8 mouse cellular contexts compared by ENCODE assay signal in the genomic region with DNA sequence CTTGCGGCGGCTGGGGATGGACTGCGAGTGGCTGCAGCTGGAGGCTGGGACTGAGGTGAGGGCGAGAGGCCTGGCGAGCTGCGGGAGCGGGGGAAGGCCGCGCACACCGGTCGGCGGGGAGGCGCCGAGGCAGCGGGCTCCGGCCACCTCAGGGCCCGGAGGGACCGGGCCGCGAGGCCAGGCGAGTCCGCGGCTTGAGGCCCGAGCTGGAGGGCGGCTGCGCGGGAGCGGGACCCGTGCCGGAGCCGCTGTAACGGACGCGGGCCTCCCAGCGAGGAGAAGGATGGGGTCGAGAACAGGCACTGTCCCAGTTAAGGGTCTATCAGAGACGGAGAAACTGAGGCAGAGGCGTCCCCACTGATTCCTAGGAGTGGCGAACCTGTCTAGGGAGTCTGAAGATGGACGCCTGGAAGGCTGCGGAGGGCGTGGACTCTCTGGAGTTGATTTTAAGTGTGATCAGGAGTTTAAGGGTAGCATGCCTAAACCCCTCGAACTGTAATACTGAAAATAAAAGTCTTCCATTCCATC. TPM values are rescaled to one million over a fixed set of nuclear protein-coding genes. Genes with fewer than 3 reads are reported as not detected.
DNase-seq lines count a peak whose midpoint lies in the region; ATAC-seq and TF ChIP-seq lines count a peak whose summit lies in the region.

No protein-coding gene starts in this region.

- no peak; the same call in 1 of the 2 replicates for ATAC-seq in megakaryocyte, adult 5-6 weeks (ENCODE audit: poor library complexity, severe bottlenecking)
- ATAC-seq in hindbrain, embryonic 13.5 days (ENCODE audit: low FRiP score) = peak; percentile 38; the same call in 1 of the 2 replicates
- ATAC-seq in midbrain, embryonic 11.5 days (ENCODE audit: low FRiP score) = peak; percentile 78

- 0 out of 2 replicates have a peak overlapping the region, but pooled peaks have one; percentile 46 for H3K27ac ChIP-seq in cortical plate, adult 2 months (ENCODE audit: insufficient read depth, low read length)
- H3K27ac ChIP-seq in hindbrain, embryonic 13.5 days = peak overlapping the region; percentile 95
- H3K27ac ChIP-seq in midbrain, embryonic 11.5 days (ENCODE audit: low read depth, low read length) = peak overlapping the region; percentile 95

- WGBS in hindbrain, embryonic 13.5 days = under 1% methylated on average over 41 of the region's 43 CpGs
- under 1% methylated on average over 41 of the region's 43 CpGs for WGBS in midbrain, embryonic 11.5 days

- no peak for TF ChIP-seq CTCF in cortical plate, adult 2 months (IDR thresholded peaks at IDR 0.05; ENCODE audit: extremely low read depth, insufficient read depth, low read length)

- no peak for DNase-seq in midbrain, embryonic 11.5 days (ENCODE audit: low spot score, missing footprints)
- no peak for DNase-seq in adrenal gland, postnatal 14 days
- DNase-seq in right cerebral cortex, adult 18-20 months = no peak
- DNase-seq in right cerebral cortex, postnatal 25 days = no peak

- peaks cover 56% of the 10 kb centered on the region for H3K4me1 ChIP-seq in megakaryocyte, embryonic 14.5 days
- H3K4me1 ChIP-seq in cortical plate, adult 2 months (ENCODE audit: control insufficient read depth, insufficient read depth, low read length) = peaks cover 13% of the 10 kb centered on the region
- H3K4me1 ChIP-seq in hindbrain, embryonic 13.5 days (replicated peaks) = peaks cover 36% of the 10 kb centered on the region
- H3K4me1 ChIP-seq in midbrain, embryonic 11.5 days (ENCODE audit: control insufficient read depth, insufficient read depth, low read length) = peaks cover 8% of the 10 kb centered on the region

- H3K27me3 ChIP-seq in megakaryocyte, embryonic 14.5 days (replicated peaks) = no peaks in the 10 kb centered on the region
- no peaks in the 10 kb centered on the region for H3K27me3 ChIP-seq in hindbrain, embryonic 13.5 days
- H3K27me3 ChIP-seq in midbrain, embryonic 11.5 days (ENCODE audit: control insufficient read depth, insufficient read depth, low read length) = no peaks in the 10 kb centered on the region

- H3K36me3 ChIP-seq in megakaryocyte, embryonic 14.5 days (replicated peaks; ENCODE audit: low read length) = peaks cover 32% of the 10 kb centered on the region
- peaks cover 14% of the 10 kb centered on the region for H3K36me3 ChIP-seq in hindbrain, embryonic 13.5 days
- peaks cover 5% of the 10 kb centered on the region; the same call in 1 of the 2 replicates for H3K36me3 ChIP-seq in midbrain, embryonic 11.5 days (ENCODE audit: control insufficient read depth, insufficient read depth, low read length)

- no peak for TF ChIP-seq POLR2A in cortical plate, adult 2 months (IDR thresholded peaks at IDR 0.05; ENCODE audit: extremely low read depth, insufficient read depth, low read length)

- peak overlapping the region; percentile 98 for H3K9ac ChIP-seq in hindbrain, embryonic 13.5 days
- H3K9ac ChIP-seq in midbrain, embryonic 11.5 days (ENCODE audit: low read length) = peak overlapping the region; percentile 99

- H3K9me3 ChIP-seq in megakaryocyte, embryonic 14.5 days = no peaks in the 10 kb centered on the region
- H3K9me3 ChIP-seq in hindbrain, embryonic 13.5 days = no peaks in the 10 kb centered on the region
- H3K9me3 ChIP-seq in midbrain, embryonic 11.5 days (ENCODE audit: control insufficient read depth, low read length) = no peaks in the 10 kb centered on the region

- peak overlapping the region; percentile 97 for H3K4me3 ChIP-seq in megakaryocyte, embryonic 14.5 days (replicated peaks)
- H3K4me3 ChIP-seq in cortical plate, adult 2 months (ENCODE audit: insufficient read depth, low read length) = peak overlapping the region; percentile 61
- H3K4me3 ChIP-seq in hindbrain, embryonic 13.5 days = peak overlapping the region; percentile 97
- H3K4me3 ChIP-seq in midbrain, embryonic 11.5 days (ENCODE audit: low read depth, low read length) = peak overlapping the region; percentile 86

- H3K4me2 ChIP-seq in hindbrain, embryonic 13.5 days = peak overlapping the region; percentile 75
- H3K4me2 ChIP-seq in midbrain, embryonic 11.5 days = peak overlapping the region; percentile 89

RNA-seq across cellular contexts. Expression of gene Gm28043, which starts 0.4 kb away (rescaled TPM):
- not detected in 2 replicates for polyA plus RNA-seq in megakaryocyte, embryonic 14.5 days (2012; ENCODE audit: insufficient read depth, low replicate concordance)
- 1.7 and 2.1 TPM in 2 replicates for total RNA-seq in megakaryocyte, adult 5-6 weeks (2015)
- 9.3 and 11.6 TPM in 2 replicates for total RNA-seq in megakaryocyte, adult 5-6 weeks (2017)
- polyA plus RNA-seq in cortical plate, adult 2 months (2012; rRNA removed) = 3.0 and 3.3 TPM in 2 replicates
- polyA plus RNA-seq in hindbrain, embryonic 13.5 days (2015; fragmentation: Nextera tagmentation; extraction: Ambion mirVana) = 2.9 and 3.8 TPM in 2 replicates
- polyA plus RNA-seq in midbrain, embryonic 11.5 days (2014; fragmentation: Nextera tagmentation; extraction: Ambion mirVana) = 2.2 and 2.7 TPM in 2 replicates
- total RNA-seq in adrenal gland, postnatal 14 days (2021) = 3.2 and 3.3 TPM in 2 replicates

RNA-seq across cellular contexts. Expression of gene Rnf8, which starts 0.5 kb away (rescaled TPM):
- 7.7 and 8.0 TPM in 2 replicates for polyA plus RNA-seq in megakaryocyte, embryonic 14.5 days (2012; ENCODE audit: insufficient read depth, low replicate concordance)
- 17.5 and 24.2 TPM in 2 replicates for total RNA-seq in megakaryocyte, adult 5-6 weeks (2015)
- 28.1 and 31.8 TPM in 2 replicates for total RNA-seq in megakaryocyte, adult 5-6 weeks (2017)
- 60.3 and 63.3 TPM in 2 replicates for polyA plus RNA-seq in cortical plate, adult 2 months (2012; rRNA removed)
- 79.2 and 83.4 TPM in 2 replicates for polyA plus RNA-seq in hindbrain, embryonic 13.5 days (2015; fragmentation: Nextera tagmentation; extraction: Ambion mirVana)
- 106 and 111 TPM in 2 replicates for polyA plus RNA-seq in midbrain, embryonic 11.5 days (2014; fragmentation: Nextera tagmentation; extraction: Ambion mirVana)
- 41.5 and 45.4 TPM in 2 replicates for total RNA-seq in adrenal gland, postnatal 14 days (2021)

RNA-seq across cellular contexts. Expression of gene Cmtr1, which starts 45.3 kb away (rescaled TPM):
- polyA plus RNA-seq in megakaryocyte, embryonic 14.5 days (2012; ENCODE audit: insufficient read depth, low replicate concordance) = 10.6 and 22.3 TPM in 2 replicates
- 31.4 and 43.2 TPM in 2 replicates for total RNA-seq in megakaryocyte, adult 5-6 weeks (2015)
- total RNA-seq in megakaryocyte, adult 5-6 weeks (2017) = 242 and 307 TPM in 2 replicates
- 77.9 and 87.5 TPM in 2 replicates for polyA plus RNA-seq in cortical plate, adult 2 months (2012; rRNA removed)
- 132 and 139 TPM in 2 replicates for polyA plus RNA-seq in hindbrain, embryonic 13.5 days (2015; fragmentation: Nextera tagmentation; extraction: Ambion mirVana)
- 144 and 150 TPM in 2 replicates for polyA plus RNA-seq in midbrain, embryonic 11.5 days (2014; fragmentation: Nextera tagmentation; extraction: Ambion mirVana)
- 70.7 and 71.6 TPM in 2 replicates for total RNA-seq in adrenal gland, postnatal 14 days (2021)
